Mouse (Mus musculus) T-helper 17 cell (primary cell): ENCODE measurements at regions not wholly inside any gene's neighbourhood (a gene's known extent, or its start where the extent isn't known, plus 50 kb on each side); places are given as distances from the start of the nearest gene placed in this dataset.

Source experiments
- in situ Hi-C, 2 experiments: fragments of 300-600 bp; cut with MboI, MseI; formaldehyde crosslinking; loops; 1 replicate in 1 of 2; 2 replicates in 1 of 2; pipeline ENCODE4 v1.15.1; 2025; ENCODE audit warnings: high pct_unique_total_duplicates in 2 of 2

DNA sequence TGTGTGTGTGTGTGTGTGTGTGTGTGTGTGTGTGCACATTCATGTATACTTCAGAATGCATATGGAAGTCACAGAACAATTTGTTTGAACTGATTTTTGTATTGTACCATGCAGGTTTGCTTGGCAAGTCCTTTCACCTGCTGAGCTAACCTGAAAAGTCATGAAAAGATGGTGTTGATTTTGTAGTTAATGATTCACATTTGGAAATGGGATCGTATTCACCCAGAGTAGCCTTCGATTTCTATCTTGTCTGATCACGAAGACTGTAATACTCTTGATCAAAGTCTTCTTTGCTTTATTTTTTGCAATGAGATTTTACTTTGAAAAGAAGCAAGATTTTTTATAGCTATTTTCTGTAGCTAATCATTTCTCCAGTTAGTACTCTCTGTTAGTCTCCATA lies 750.0 kb upstream of the Ghitm start:
- in situ Hi-C loops, result loop anchor here in 1 of 2 experiments (10.0 kb wide), 1 partner anchor 1190 kb away; no protein-coding TSS in a partner anchor
